Mouse (Mus musculus) kidney, postnatal 4 days (tissue): ENCODE results near the gene Vgf.

Source experiments
- DNase-seq, 2 experiments: peaks; one replicate each; pipeline ENCODE4 v3.0.0; 2021; ENCODE audit warnings: mixed read lengths in 2 of 2

Gene Vgf

GRCm38 (mm10) chr5:137073141-137073540 is 46.9 kb downstream of the Vgf start:
- DNase-seq: no peak

DNA sequence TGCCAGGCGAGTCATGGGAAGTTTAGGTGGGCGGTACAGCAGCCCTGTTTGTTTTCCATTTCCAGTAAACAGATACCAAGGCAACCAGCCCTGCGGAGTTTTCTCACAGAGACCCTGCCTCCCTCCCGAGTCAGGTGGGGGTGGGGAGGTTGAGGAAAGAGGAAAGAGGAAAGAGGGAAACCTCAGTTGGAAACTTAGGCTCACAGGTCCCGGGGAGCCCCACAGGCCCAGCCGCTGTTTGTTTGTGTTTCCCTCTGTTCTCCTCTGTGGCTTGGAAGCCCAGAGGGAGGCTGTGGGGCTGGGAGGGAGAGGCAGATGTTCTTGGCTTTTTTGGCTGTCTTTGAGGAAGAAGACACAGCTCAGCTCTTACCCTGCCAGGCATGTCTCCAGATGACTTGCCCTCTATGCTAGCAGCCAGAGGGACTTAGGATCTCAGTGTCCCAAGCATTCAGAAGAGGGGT is 48.0 kb downstream of the Vgf start:
- peak in 1 of 2 experiments; percentile 24 for DNase-seq

DNA sequence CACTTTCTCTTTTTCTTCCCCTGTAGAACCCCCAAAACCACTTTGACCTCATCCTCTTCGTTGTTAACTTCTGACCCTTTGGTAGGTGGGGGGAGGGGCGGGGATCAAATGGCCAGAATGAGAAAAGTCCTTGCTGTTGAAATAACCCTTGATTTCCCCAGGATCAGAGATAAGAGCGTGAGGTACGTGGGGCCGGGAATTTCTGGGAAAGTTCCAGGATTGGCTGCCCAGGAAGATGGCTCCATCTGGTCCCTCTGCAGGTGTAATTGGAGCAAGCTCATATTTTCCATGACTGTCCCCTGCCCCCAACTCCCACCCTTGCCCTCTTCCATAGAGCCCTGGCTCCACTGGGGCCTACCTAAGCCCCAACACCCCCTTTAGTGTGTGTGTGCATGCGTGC is 49.5 kb downstream of the Vgf start:
- DNase-seq: no peak

- DNase-seq: peak in 1 of 2 experiments; percentile 43
Measured at GRCm38 (mm10) chr5:137076191-137076930, 50.2 kb downstream of the Vgf start.

- DNase-seq: no peak
Measured at GRCm38 (mm10) chr5:137077187-137077586, 51.0 kb downstream of the Vgf start.

DNA sequence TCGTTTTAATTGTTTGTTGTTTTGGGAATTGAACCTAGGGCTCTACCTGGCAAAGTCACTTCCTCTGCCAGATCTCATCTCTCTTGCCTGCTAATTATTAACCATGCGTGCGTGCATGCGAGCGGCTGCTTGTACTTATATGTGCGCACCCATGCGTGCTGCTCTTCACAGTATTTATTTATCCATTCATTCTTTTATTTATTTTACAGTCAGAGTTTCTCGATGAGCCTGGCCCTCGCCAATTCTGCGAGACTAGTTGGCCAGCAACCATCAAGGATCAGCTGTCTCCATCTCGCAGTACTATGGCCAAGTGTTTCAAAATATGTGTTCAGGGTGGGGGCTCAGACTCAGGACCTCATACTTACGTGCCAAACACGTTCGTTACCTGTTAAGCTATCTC is 51.8 kb downstream of the Vgf start:
- DNase-seq: no peak

- DNase-seq: peak in 1 of 2 experiments; percentile 28
Measured at GRCm38 (mm10) chr5:137078616-137079015, 52.4 kb downstream of the Vgf start.

DNA sequence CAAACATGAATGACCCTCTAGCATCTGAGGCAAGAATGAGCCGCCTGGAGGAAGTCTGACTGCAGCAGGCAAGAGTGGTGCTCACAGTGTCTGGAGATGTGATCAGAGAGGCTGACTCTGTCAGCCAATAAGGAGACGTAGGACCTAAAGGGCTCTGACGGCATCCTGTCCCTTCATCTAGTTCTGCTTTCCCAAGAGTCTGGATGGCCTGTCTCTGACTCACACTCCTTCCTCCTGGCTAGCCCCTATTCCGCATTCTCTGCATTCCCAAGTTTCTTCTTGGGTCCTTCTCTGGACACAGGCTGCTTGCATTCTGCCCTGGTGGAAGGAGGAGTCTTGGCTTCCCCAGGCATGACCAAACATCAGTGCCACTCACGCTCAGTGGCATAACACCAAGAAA is 53.7 kb downstream of the Vgf start:
- peak; percentile 38 to 57 for DNase-seq
